Mouse (Mus musculus): ENCODE data around the gene Znrf1. TPM values are rescaled to one million over a fixed set of nuclear protein-coding genes. Genes with fewer than 3 reads are reported as not detected.

The Znrf1 gene
- polyA plus RNA-seq, 1 experiment from 2014 or later, result 44.8 TPM

GRCm38 (mm10) chr8:111624081-111624852 is 88.4 kb downstream of the Znrf1 start:
- 88% methylated on average over 12 of the region's 12 CpGs for WGBS
- Histone ChIP-seq H3K27me3 (ENCODE audit: low read depth, poor library complexity, severe bottlenecking) (no peaks in the 10 kb centered on the region), H3K9me3 (replicated peaks) (no peaks in the 10 kb centered on the region), H3K36me3 (peaks cover 73% of the 10 kb centered on the region), H3K27ac (no peak overlapping the region), H3K4me3 (no peak overlapping the region), H3K4me1 (peaks cover 2% of the 10 kb centered on the region; the same call in 1 of the 2 replicates)
- no peak for DNase-seq (ENCODE audit: low spot score)

DNA sequence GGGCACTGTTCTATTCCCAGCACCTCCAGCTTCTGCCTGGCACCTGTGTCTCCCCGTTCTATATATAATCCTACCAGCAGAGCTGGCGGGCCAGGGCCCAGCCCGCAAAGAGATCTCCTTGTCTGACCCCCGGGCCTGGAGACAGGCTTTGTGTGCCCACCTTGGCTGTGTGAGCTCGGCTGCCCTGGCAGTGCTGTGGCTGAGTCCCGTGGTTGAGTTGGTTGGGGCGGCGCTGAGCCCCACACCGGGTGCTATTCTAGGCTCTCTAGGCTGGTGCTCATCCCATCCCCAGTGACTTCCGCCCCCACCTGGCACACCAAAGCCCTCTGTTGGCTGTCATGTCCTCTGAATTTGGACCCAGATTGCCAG is 88.9 kb downstream of the Znrf1 start:
- no peak for DNase-seq (ENCODE audit: low spot score)
- Histone ChIP-seq H3K27ac (no peak overlapping the region), H3K27me3 (ENCODE audit: low read depth, poor library complexity, severe bottlenecking) (no peaks in the 10 kb centered on the region), H3K36me3 (peaks cover 67% of the 10 kb centered on the region), H3K9me3 (replicated peaks) (no peaks in the 10 kb centered on the region), H3K4me3 (no peak overlapping the region), H3K4me1 (peaks cover 5% of the 10 kb centered on the region)
- WGBS, result 93% methylated on average over 10 of the region's 10 CpGs

DNA sequence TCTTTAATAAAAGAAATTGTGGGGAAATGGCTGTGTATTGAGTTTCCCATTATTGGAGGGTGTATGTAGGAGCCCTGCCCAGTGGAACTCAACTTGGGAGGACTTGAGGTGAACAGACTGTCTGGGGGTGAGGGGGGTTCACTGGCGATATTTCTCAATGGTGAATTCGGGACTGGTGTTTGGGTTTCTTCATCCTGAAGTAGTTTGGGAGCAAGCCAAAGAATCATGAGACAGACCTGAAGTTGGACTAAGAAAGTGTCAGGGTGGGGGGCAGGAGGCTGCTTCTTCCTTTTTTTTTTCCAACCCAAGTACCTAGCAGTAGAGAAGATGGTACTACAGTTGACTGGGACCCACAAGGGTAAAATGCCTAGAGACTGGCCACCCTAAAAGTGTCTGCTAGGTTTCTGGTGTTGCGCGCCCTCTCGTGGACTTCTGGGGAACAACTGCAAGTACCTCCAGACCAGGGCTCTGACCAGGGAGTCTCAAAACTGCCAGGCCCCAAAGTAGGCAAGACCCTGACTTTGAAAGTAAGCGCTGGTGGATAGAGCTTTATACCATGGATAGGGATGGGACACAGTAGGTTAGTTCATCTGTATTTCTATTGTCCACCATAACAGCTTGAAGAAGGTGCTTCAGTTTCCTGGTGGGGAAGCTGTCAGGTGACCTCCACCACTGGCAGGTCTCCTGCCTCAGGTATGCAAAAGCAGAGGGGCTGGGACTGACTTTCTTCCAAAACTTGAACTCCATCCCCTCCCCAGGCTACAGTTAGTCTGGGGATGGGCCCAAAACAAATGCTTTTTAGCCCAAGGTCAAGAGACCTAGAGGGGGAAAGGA is 90.0 kb downstream of the Znrf1 start:
- Histone ChIP-seq H3K27ac (no peak overlapping the region), H3K4me3 (no peak overlapping the region), H3K9me3 (replicated peaks) (no peaks in the 10 kb centered on the region), H3K4me1 (peaks cover 10% of the 10 kb centered on the region), H3K27me3 (ENCODE audit: low read depth, poor library complexity, severe bottlenecking) (no peaks in the 10 kb centered on the region), H3K36me3 (peaks cover 60% of the 10 kb centered on the region)
- peak; percentile 81 for DNase-seq (ENCODE audit: low spot score)
- WGBS, result 37% methylated on average over 6 of the region's 6 CpGs

DNA sequence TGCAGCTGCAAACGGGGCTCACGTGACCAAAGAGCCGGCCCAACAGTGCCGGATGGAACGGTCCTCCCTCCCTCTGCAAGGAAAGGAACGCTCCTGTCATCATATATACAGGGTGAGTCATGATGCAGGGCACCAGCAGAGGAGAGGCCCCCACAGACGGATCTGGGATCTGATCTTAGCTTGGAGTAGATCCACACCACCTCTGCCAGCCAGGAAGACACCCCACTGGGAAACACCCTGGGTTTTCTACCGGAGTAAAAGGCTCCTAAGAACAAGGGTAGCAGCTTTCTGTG is 90.6 kb downstream of the Znrf1 start:
- H3K27me3 ChIP-seq (ENCODE audit: low read depth, poor library complexity, severe bottlenecking), result no peaks in the 10 kb centered on the region
- H3K9me3 ChIP-seq (replicated peaks), result no peaks in the 10 kb centered on the region
- peaks cover 55% of the 10 kb centered on the region for H3K36me3 ChIP-seq
- no peak overlapping the region for H3K4me3 ChIP-seq
- peaks cover 10% of the 10 kb centered on the region for H3K4me1 ChIP-seq
- DNase-seq (ENCODE audit: low spot score), result no peak
- WGBS, result 86% methylated on average over 8 of the region's 8 CpGs
- H3K27ac ChIP-seq, result no peak overlapping the region

- Histone ChIP-seq H3K36me3 (peaks cover 50% of the 10 kb centered on the region), H3K27me3 (ENCODE audit: low read depth, poor library complexity, severe bottlenecking) (no peaks in the 10 kb centered on the region), H3K4me3 (no peak overlapping the region), H3K27ac (no peak overlapping the region), H3K4me1 (peaks cover 10% of the 10 kb centered on the region), H3K9me3 (replicated peaks) (no peaks in the 10 kb centered on the region)
- WGBS, result 91% methylated on average over 14 of the region's 14 CpGs
- DNase-seq (ENCODE audit: low spot score), result no peak
Measured at GRCm38 (mm10) chr8:111626933-111627332, 91.0 kb downstream of the Znrf1 start.

- DNase-seq (ENCODE audit: low spot score), result no peak
- H3K9me3 ChIP-seq (replicated peaks), result no peaks in the 10 kb centered on the region
- H3K36me3 ChIP-seq, result peaks cover 40% of the 10 kb centered on the region
- H3K27ac ChIP-seq, result no peak overlapping the region
- H3K27me3 ChIP-seq (ENCODE audit: low read depth, poor library complexity, severe bottlenecking), result no peaks in the 10 kb centered on the region
- WGBS, result 98% methylated on average over 9 of the region's 9 CpGs
- H3K4me3 ChIP-seq, result no peak overlapping the region
- H3K4me1 ChIP-seq, result peaks cover 10% of the 10 kb centered on the region
Measured at GRCm38 (mm10) chr8:111627923-111628322, 92.0 kb downstream of the Znrf1 start.

DNA sequence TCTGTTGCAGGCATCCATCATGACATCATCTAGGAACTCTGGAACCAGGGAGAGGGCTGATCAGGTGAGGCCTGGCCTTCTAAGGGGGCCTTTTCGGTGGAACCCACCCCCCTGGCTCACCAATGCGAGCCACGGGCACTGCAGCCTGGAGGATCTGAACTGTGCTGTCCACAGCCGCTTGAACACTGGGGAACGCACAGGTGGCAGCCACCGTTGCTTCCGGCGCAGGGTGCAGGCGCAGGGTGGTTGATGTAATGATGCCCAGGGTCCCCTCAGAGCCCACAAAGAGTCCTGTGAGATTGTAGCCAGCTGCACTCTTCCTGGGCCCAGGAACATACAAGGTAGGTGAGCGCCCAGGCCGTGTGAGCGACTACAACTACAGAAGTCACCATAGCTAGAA is 92.5 kb downstream of the Znrf1 start:
- no peaks in the 10 kb centered on the region for H3K27me3 ChIP-seq (ENCODE audit: low read depth, poor library complexity, severe bottlenecking)
- DNase-seq (ENCODE audit: low spot score), result no peak
- H3K4me3 ChIP-seq, result no peak overlapping the region
- 93% methylated on average over 12 of the region's 12 CpGs for WGBS
- peaks cover 37% of the 10 kb centered on the region for H3K36me3 ChIP-seq
- H3K9me3 ChIP-seq (replicated peaks), result no peaks in the 10 kb centered on the region
- peaks cover 10% of the 10 kb centered on the region for H3K4me1 ChIP-seq
- H3K27ac ChIP-seq, result no peak overlapping the region

DNA sequence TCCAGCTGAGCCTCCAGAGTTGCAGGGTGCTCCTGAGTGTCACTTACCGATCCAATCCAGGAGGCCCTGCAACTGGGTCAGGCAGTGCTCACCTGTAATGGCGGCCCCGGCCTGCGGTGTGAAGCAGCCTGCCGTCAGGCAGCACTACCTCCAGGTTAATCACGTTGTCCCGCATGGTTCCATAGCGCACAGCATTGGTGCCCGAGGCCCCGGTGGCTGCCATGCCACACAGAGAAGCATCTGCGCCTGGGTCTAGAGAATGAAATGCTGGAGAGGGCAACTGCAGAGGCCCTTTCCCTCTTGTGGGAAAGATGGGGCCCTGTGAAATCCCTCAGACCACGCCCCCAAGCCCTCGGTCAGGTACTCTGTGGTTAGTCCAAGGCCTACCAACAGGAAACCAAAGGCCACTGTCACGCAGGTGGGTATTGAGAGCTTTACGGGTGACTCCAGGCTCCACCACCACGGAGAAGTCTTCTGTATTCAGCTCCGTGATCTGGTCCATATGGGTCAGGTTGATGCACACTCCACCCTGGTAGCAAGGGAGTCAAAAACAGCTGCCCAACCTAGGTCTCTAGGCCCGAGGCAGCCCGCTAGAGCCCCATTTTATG is 93.1 kb downstream of the Znrf1 start:
- DNase-seq (ENCODE audit: low spot score), result no peak
- Histone ChIP-seq H3K27me3 (ENCODE audit: low read depth, poor library complexity, severe bottlenecking) (no peaks in the 10 kb centered on the region), H3K9me3 (replicated peaks) (no peaks in the 10 kb centered on the region), H3K4me1 (peaks cover 10% of the 10 kb centered on the region), H3K36me3 (peaks cover 33% of the 10 kb centered on the region), H3K4me3 (no peak overlapping the region), H3K27ac (no peak overlapping the region)
- WGBS, result 89% methylated on average over 19 of the region's 19 CpGs

DNA sequence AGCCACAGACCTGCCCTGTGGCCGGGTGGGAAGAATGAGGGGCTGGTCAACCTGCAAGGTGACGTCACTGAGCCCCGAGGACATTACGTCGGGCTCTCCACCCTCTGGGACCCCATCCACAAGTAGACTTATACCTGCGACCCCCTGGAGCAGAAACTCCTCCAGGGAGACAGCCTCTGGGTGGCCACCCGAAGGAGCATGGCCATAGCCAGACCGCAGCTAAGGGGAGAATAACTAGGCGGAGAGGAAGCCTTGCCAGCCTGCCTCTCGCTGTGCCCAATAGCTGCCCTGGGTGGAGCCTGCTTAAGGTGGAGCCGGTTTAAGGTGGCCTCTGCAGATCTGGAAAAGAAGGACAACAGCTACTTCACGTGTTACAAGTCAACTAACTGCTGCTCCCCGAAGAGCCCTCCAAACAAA is 94.2 kb downstream of the Znrf1 start, which contains the start of gene Ldhd:
TSS of gene Ldhd (minus strand) at position 270 of the 417 bp plus-strand sequence.
- DNase-seq (ENCODE audit: low spot score), result no peak
- peaks cover 10% of the 10 kb centered on the region for H3K4me1 ChIP-seq
- H3K4me3 ChIP-seq, result peak within 1 kb of the TSS; percentile 29
- no peak within 1 kb of the TSS for H3K27ac ChIP-seq
- no peaks in the 10 kb centered on the region for H3K9me3 ChIP-seq (replicated peaks)
- WGBS, result 33% methylated on average over 13 of the region's 13 CpGs
- H3K36me3 ChIP-seq, result peaks cover 24% of the 10 kb centered on the region
- H3K27me3 ChIP-seq (ENCODE audit: low read depth, poor library complexity, severe bottlenecking), result no peaks in the 10 kb centered on the region

DNA sequence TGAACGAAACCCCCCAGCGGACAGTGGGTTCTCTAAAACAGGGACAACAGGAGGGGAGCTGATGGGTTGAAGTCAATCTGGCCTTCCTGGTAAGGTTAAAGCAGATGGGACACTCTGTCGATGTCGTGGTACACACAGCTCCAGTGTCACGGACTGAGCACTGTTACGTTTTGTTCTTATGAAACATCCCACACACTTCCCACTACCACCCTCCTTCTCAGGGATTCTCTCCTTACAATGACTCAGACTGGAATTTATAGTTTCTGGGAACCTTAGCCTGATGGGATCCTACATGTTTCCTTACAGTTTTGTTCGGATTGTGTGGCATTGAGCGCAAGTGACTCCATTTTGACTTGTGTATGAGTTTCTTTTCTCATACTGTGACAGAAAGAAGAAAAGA is 95.7 kb downstream of the Znrf1 start:
- peaks cover 10% of the 10 kb centered on the region for H3K4me1 ChIP-seq
- 96% methylated on average over 8 of the region's 8 CpGs for WGBS
- H3K4me3 ChIP-seq, result no peak overlapping the region
- no peak overlapping the region for H3K27ac ChIP-seq
- no peak for DNase-seq (ENCODE audit: low spot score)
- H3K36me3 ChIP-seq, result peaks cover 21% of the 10 kb centered on the region
- no peaks in the 10 kb centered on the region for H3K27me3 ChIP-seq (ENCODE audit: low read depth, poor library complexity, severe bottlenecking)
- no peaks in the 10 kb centered on the region for H3K9me3 ChIP-seq (replicated peaks)

DNA sequence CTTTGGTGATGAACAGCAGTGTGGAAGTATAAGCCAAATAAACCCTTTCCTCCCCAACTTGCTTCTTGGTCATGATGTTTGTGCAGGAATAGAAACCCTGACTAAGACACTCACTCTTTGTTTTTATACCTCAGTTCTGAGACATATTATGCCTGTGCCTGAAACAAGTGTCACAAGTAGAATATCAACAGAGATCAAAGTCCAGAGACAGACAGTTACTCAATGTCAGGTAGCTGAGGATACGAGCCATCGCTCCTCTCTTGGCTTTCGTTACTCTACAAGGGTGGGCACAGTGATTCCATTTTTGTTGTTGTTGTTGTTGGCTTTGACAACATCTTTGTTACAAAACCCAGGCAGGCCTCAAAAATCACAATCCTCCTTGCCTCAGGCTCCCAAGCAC is 97.1 kb downstream of the Znrf1 start:
- no peak for DNase-seq (ENCODE audit: low spot score)
- Histone ChIP-seq H3K27ac (no peak overlapping the region), H3K4me3 (no peak overlapping the region), H3K9me3 (replicated peaks) (no peaks in the 10 kb centered on the region), H3K36me3 (peaks cover 9% of the 10 kb centered on the region), H3K27me3 (ENCODE audit: low read depth, poor library complexity, severe bottlenecking) (no peaks in the 10 kb centered on the region), H3K4me1 (peaks cover 10% of the 10 kb centered on the region)
- 96% methylated on average over 3 of the region's 3 CpGs for WGBS

DNA sequence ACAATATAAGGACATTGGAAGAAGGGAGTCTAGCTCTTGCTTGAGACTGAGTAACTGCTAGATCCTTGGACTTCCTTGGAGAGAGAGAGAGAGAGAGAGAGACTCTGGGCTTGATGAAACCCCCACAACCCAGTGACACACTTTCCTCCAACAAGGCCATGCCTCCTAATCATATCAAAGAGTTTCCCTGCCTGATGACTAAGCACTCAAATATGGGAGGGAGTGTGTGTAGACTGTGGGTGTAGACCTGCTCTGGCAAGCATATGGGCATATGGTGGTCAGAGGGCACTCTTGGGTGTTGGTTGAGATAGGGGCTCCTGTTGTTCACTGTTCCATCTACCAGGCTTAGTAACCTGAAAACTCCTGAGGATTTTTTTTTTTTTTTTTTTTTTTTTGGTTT is 102.2 kb downstream of the Znrf1 start:
- Histone ChIP-seq H3K36me3 (no peaks in the 10 kb centered on the region), H3K27me3 (ENCODE audit: low read depth, poor library complexity, severe bottlenecking) (no peaks in the 10 kb centered on the region), H3K27ac (no peak overlapping the region), H3K4me1 (peaks cover 8% of the 10 kb centered on the region), H3K9me3 (replicated peaks) (no peaks in the 10 kb centered on the region), H3K4me3 (no peak overlapping the region)
- DNase-seq (ENCODE audit: low spot score), result no peak

DNA sequence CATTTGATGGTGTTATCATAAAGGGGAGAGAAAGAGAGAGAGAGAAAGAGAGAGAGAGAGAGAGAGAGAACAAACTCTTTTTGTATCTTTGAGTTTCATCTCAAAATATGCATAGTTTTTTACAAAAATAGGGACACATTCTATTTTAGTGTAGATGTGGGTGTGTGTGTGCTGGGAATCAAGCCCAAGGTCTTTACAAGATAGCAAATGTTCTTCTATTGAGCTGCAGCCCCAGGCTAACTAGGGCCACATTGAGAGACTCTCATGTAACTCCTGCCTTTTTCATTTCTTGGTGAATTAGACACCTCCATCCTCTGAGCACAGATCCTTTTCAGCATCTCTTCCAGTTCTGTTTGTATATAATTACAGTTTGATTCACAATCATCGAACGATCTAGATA is 105.2 kb downstream of the Znrf1 start:
- 93% methylated on average over 2 of the region's 2 CpGs for WGBS
- no peak overlapping the region for H3K4me3 ChIP-seq
- peaks cover 8% of the 10 kb centered on the region for H3K4me1 ChIP-seq

More for the DNA sequence above, 105.2 kb downstream of the Znrf1 start:
- DNase-seq (ENCODE audit: low spot score), result no peak
- Histone ChIP-seq H3K27ac (no peak overlapping the region), H3K9me3 (replicated peaks) (no peaks in the 10 kb centered on the region), H3K27me3 (ENCODE audit: low read depth, poor library complexity, severe bottlenecking) (no peaks in the 10 kb centered on the region), H3K36me3 (peaks cover 5% of the 10 kb centered on the region; the same call in 1 of the 2 replicates)

Measured in limb, embryonic 10.5 days (tissue).